In the genomic region with DNA sequence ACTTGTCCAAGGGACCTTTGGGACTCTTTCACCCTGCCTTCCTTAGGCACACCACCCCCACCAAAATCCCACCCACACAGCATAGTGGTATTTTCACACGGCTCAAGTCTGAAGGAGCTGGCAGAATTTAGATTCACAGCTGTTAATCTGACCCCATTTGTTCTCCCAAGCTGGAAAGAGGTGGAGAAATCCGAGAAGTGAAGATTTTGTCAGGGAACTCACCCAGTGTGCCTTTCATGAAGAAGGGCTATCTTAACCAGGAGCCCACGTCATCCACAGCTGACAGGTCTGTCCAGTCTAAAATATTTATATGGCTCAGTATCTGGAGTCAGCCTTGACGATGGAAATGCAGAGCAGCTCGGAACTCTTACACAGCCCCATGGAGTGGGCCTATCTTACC, we compare ENCODE assay signal across 23 mouse cellular contexts. TPM values are rescaled to one million over a fixed set of nuclear protein-coding genes. Genes with fewer than 3 reads are reported as not detected.
DNase-seq lines count a peak whose midpoint lies in the region; TF ChIP-seq lines count a peak whose summit lies in the region.
"Had no signal": no experiment of that assay in that cellular context is flagged by ENCODE, and none has a peak within 500 bp of the region (broad histone marks: within the 10 kb centered on the region; RNA-seq: fewer than 3 reads in every experiment).

No protein-coding gene starts in this region.

- TF ChIP-seq POLR2A in myocyte (IDR thresholded peaks at IDR 0.05; ENCODE audit: insufficient read length, low read depth), result no peak

- 0 out of 2 replicates have a peak overlapping the region, but pooled peaks have one; percentile 48 for H3K27ac ChIP-seq in gastrocnemius, adult 2 months
- H3K27ac ChIP-seq: embryonic facial prominence, embryonic 13.5 days; heart, adult 2 months; heart, embryonic 15.5 days; hindbrain, embryonic 14.5 days had no signal

- no peaks in the 10 kb centered on the region for H3K27me3 ChIP-seq in myocyte (ENCODE audit: control insufficient read depth, insufficient read depth, insufficient read length)
- H3K27me3 ChIP-seq: heart, embryonic 15.5 days had no signal

- intact Hi-C loops in gastrocnemius, adult 2 months (cut with DNase I), result loop anchor here (2.0 kb wide), 1 partner anchor 16 kb away; no protein-coding TSS in a partner anchor
- intact Hi-C loops in gastrocnemius, postnatal 36 days (cut with DNase I), result no loop called here

- DNase-seq in gastrocnemius, adult 2 months, result no peak
- no peak for DNase-seq in gastrocnemius, postnatal 36 days
- peak; percentile 16 for DNase-seq in right cerebral cortex, adult 18-20 months
- no peak for DNase-seq in right cerebral cortex, postnatal 25 days
- DNase-seq in natural killer cell, adult 2 months (ENCODE audit: low spot score in 2 of 2), result no peak
- DNase-seq: adrenal gland, adult 8-10 months; adrenal gland, postnatal 25 days; cerebellum, adult 11-12 months; cerebellum, adult 8-10 months; cerebellum, postnatal 10 days; cerebellum, postnatal 36 days; embryo, embryonic 11 days; forebrain, postnatal 0 days; gastrocnemius, postnatal 14 days; heart, adult 2 months; heart, postnatal 4 days had no signal

- TF ChIP-seq CTCF in gastrocnemius, adult 2 months (IDR thresholded peaks at IDR 0.05), result no peak

- H3ac ChIP-seq in myocyte (ENCODE audit: control insufficient read depth, insufficient read length), result no peak overlapping the region

- H3K79me2 ChIP-seq in myocyte (ENCODE audit: control insufficient read depth, insufficient read depth), result no peaks in the 10 kb centered on the region

- H3K36me3 ChIP-seq in myocyte (ENCODE audit: control insufficient read depth, insufficient read depth), result no peaks in the 10 kb centered on the region
- H3K36me3 ChIP-seq: embryonic facial prominence, embryonic 10.5 days; embryonic facial prominence, embryonic 13.5 days; heart, embryonic 15.5 days had no signal

- H3K4me3 ChIP-seq in gastrocnemius, adult 2 months, result no peak overlapping the region
- H3K4me3 ChIP-seq in myocyte, result no peak overlapping the region
- H3K4me3 ChIP-seq: embryonic facial prominence, embryonic 10.5 days; embryonic facial prominence, embryonic 13.5 days; erythroblast, embryonic 14.5 days; heart, adult 2 months; heart, embryonic 15.5 days had no signal

- H3K4me2 ChIP-seq in myocyte (ENCODE audit: low read depth), result peak overlapping the region; percentile 12
- H3K4me2 ChIP-seq: embryonic facial prominence, embryonic 13.5 days; heart, embryonic 11.5 days; heart, embryonic 15.5 days; hindbrain, embryonic 14.5 days had no signal

TF ChIP-seq in myocyte, 11 proteins besides CTCF, POLR2A, EP300 and RAD21:
- TF ChIP-seq MYOG (IDR thresholded peaks at IDR 0.05; ENCODE audit: control insufficient read depth in 1 of 3, insufficient read depth in 1 of 3, insufficient read length in 2 of 3, low read depth in 2 of 3) (peak in 1 of 3 experiments; percentile 66), REST (IDR thresholded peaks at IDR 0.05; ENCODE audit: insufficient read depth, insufficient read length) (no peak), MYOD1 (IDR thresholded peaks at IDR 0.05; ENCODE audit: control insufficient read depth in 1 of 3, insufficient read length in 2 of 3, low read depth in 2 of 3) (peak in 2 of 3 experiments; percentile 12 to 19)
TF ChIP-seq in myocyte: peak in this region for 2.

RNA-seq across cellular contexts. Expression of a gene that starts 6.3 kb away (rescaled TPM):
- 1 to 10 TPM; 3.5 to 6.8 TPM for total RNA-seq in gastrocnemius, adult 2 months (2021)
- total RNA-seq in gastrocnemius, postnatal 36 days (2021), result 1 to 10 TPM; 5.0 to 5.2 TPM
- 8.4 TPM for polyA plus RNA-seq in myocyte (2012; fragmentation: generic; extraction: Trizol)
